Mouse (Mus musculus) megakaryocyte, adult 5-6 weeks (primary cell): ENCODE results near the gene Chrm5. TPM values are rescaled to one million over a fixed set of nuclear protein-coding genes. Genes with fewer than 3 reads are reported as not detected.

Experiments used
- ATAC-seq: 2 replicates; pipeline ENCODE4 v1.8.0; 2016; ENCODE audit warnings: mild to moderate bottlenecking, inconsistent platforms; ENCODE audit not compliant: poor library complexity, severe bottlenecking
- total RNA-seq, 2 experiments: library from RNA; stranded (forward) in 1 of 2; stranded (reverse) in 1 of 2; fragments of 153-499, 151-499 nt in 1 of 2; fragments of 221-1000, 200-1000 nt in 1 of 2; gene quantifications; 2 replicates each; pipeline versions ENCODE4 v1.2.3 to v1.2.4; 2015 to 2017

Chrm5 gene
- total RNA-seq (2015) (not detected in 2 replicates), total RNA-seq (2017) (not detected in 2 replicates)

GRCm38 (mm10) chr2:112480669-112481068, at the start of gene Chrm5:
Chrm5 (minus strand) TSS chr2:112480769.
- ATAC-seq: no peak

GRCm38 (mm10) chr2:112526933-112527332, 46.4 kb upstream of the Chrm5 start:
- no peak for ATAC-seq

GRCm38 (mm10) chr2:112520526-112521482, 40.2 kb upstream of the Chrm5 start:
- ATAC-seq: no peak

- no peak for ATAC-seq
Observed at GRCm38 (mm10) chr2:112518541-112518940, 38.0 kb upstream of the Chrm5 start.

- ATAC-seq: no peak
Observed at GRCm38 (mm10) chr2:112517218-112517617, 36.6 kb upstream of the Chrm5 start.

- ATAC-seq: no peak
Observed at GRCm38 (mm10) chr2:112516728-112517127, 36.2 kb upstream of the Chrm5 start.

- no peak for ATAC-seq
Observed at GRCm38 (mm10) chr2:112513036-112513435, 32.5 kb upstream of the Chrm5 start.

GRCm38 (mm10) chr2:112510140-112510539, 29.6 kb upstream of the Chrm5 start:
- ATAC-seq: peak; percentile 76

GRCm38 (mm10) chr2:112507444-112507843, 26.9 kb upstream of the Chrm5 start:
- no peak for ATAC-seq

GRCm38 (mm10) chr2:112506841-112507435, 26.4 kb upstream of the Chrm5 start:
- ATAC-seq: no peak

GRCm38 (mm10) chr2:112503978-112504377, 23.4 kb upstream of the Chrm5 start:
- ATAC-seq: no peak

- peak; percentile 98 for ATAC-seq
Observed at GRCm38 (mm10) chr2:112501209-112501608, 20.6 kb upstream of the Chrm5 start.

GRCm38 (mm10) chr2:112497851-112498250, 17.3 kb upstream of the Chrm5 start:
- ATAC-seq: no peak

- ATAC-seq: no peak
Observed at GRCm38 (mm10) chr2:112493539-112494260, 13.1 kb upstream of the Chrm5 start.

GRCm38 (mm10) chr2:112492856-112493538, 12.4 kb upstream of the Chrm5 start, which contains the start of gene Aven:
Aven (plus strand) TSS chr2:112492964.
- ATAC-seq: peak; percentile 77

GRCm38 (mm10) chr2:112492431-112492855, 11.9 kb upstream of the Chrm5 start:
- ATAC-seq: peak; percentile 8; the same call in 1 of the 2 replicates

- no peak for ATAC-seq
Observed at GRCm38 (mm10) chr2:112491629-112492028, 11.1 kb upstream of the Chrm5 start.

GRCm38 (mm10) chr2:112490483-112491196, 10.1 kb upstream of the Chrm5 start:
- ATAC-seq: no peak

GRCm38 (mm10) chr2:112484886-112485285, 4.3 kb upstream of the Chrm5 start:
- ATAC-seq: no peak

GRCm38 (mm10) chr2:112483334-112483651, 2.7 kb upstream of the Chrm5 start:
- no peak for ATAC-seq
